Mouse (Mus musculus) liver, adult 2 months (tissue): ENCODE measurements around the gene Klhdc4. TPM values are rescaled to one million over a fixed set of nuclear protein-coding genes. Genes with fewer than 3 reads are reported as not detected.

ENCODE experiments used
- DNase-seq: peaks from one replicate; pipeline ENCODE4 v3.0.0-alpha.2; 2011; ENCODE audit warnings: low read depth, low spot score; ENCODE audit errors: extremely low read depth
- H3K27ac ChIP-seq: fragments of 200-500 bp; replicated peaks from 2 replicates; pipeline ENCODE4 v1.5.1; 2012; ENCODE audit warnings: low read depth, mild to moderate bottlenecking, control low read depth, inconsistent platforms, low read length; ENCODE audit not compliant: insufficient read depth
- H3K27me3 ChIP-seq: fragments of 200-500 bp; 2 replicates; pipeline ENCODE4 v1.6.1; 2012; ENCODE audit warnings: mild to moderate bottlenecking, moderate library complexity, low read length, inconsistent platforms; ENCODE audit not compliant: control insufficient read depth, insufficient read depth
- H3K36me3 ChIP-seq: fragments of 200-500 bp; 2 replicates; pipeline ENCODE4 v1.6.1; 2012; ENCODE audit warnings: low read length, inconsistent platforms; ENCODE audit not compliant: control insufficient read depth, insufficient read depth
- H3K4me1 ChIP-seq: fragments of 200-500 bp; 2 replicates; pipeline ENCODE4 v1.6.1; 2011; ENCODE audit warnings: low read length; ENCODE audit not compliant: control insufficient read depth, insufficient read depth
- H3K4me3 ChIP-seq: fragments of 200-500 bp; 2 replicates; pipeline ENCODE4 v1.5.1; 2011; ENCODE audit warnings: low read depth, mild to moderate bottlenecking, control low read depth, low read length, moderate library complexity; ENCODE audit not compliant: insufficient read depth
- H3K79me2 ChIP-seq: fragments of 200-500 bp; 2 replicates; pipeline ENCODE4 v1.6.1; 2012; ENCODE audit warnings: inconsistent platforms, mild to moderate bottlenecking, low read length, moderate library complexity; ENCODE audit not compliant: control insufficient read depth, insufficient read depth
- H3K9ac ChIP-seq: fragments of 200-500 bp; 2 replicates; pipeline ENCODE4 v1.6.1; 2012; ENCODE audit warnings: low read depth, mild to moderate bottlenecking, control low read depth, inconsistent platforms, low read length
- CTCF ChIP-seq: fragments of 200-500 bp; IDR thresholded peaks from 2 replicates; pipeline ENCODE4 v1.5.1; 2011; ENCODE audit warnings: low read depth, low read length, control low read depth
- POLR2A ChIP-seq: fragments of 200-500 bp; IDR thresholded peaks from 2 replicates; pipeline ENCODE4 v1.6.1; 2011; ENCODE audit warnings: low read length, control low read depth; ENCODE audit not compliant: insufficient read depth; ENCODE audit errors: extremely low read depth
- WGBS: fragments of 180-500 bp; shearing (Covaris S2); methylation state at CpG from one replicate; pipeline ENCODE4 v1.1.7; 2018; 5-methylcytosine and 5-hydroxymethylcytosine counted together
- polyA plus RNA-seq: library from polyadenylated mRNA; depleted of rRNA; stranded (reverse); fragments of >200 nt; gene quantifications from 2 replicates; pipeline ENCODE4 v1.2.3, GENCODE M21; 2012
- total RNA-seq: library from RNA; depleted of rRNA; stranded (reverse); fragments of >200 nt; gene quantifications from 2 replicates; pipeline ENCODE4 v1.2.3, GENCODE M21; 2014

Gene Klhdc4
- total and polyA plus RNA-seq, 2 experiments, result 11.9 to 14.8 TPM

GRCm38 (mm10) chr8:121769095-121769494 is 60.3 kb downstream of the Klhdc4 start:
- TF ChIP-seq CTCF, result no peak
- no peak for TF ChIP-seq POLR2A
- H3K27ac ChIP-seq, result no peak overlapping the region
- H3K79me2 ChIP-seq, result no peaks in the 10 kb centered on the region
- 59% methylated on average over 3 of the region's 3 CpGs for WGBS
- H3K4me1 ChIP-seq, result no peaks in the 10 kb centered on the region
- H3K27me3 ChIP-seq, result peaks cover 3% of the 10 kb centered on the region; the same call in 1 of the 2 replicates
- no peak for DNase-seq
- H3K4me3 ChIP-seq, result no peak overlapping the region
- H3K36me3 ChIP-seq, result no peaks in the 10 kb centered on the region
- H3K9ac ChIP-seq, result no peak overlapping the region

- Histone ChIP-seq H3K79me2 (no peaks in the 10 kb centered on the region), H3K36me3 (no peaks in the 10 kb centered on the region), H3K4me1 (no peaks in the 10 kb centered on the region), H3K4me3 (no peak overlapping the region), H3K27me3 (peaks cover 6% of the 10 kb centered on the region; the same call in 1 of the 2 replicates), H3K9ac (no peak overlapping the region), H3K27ac (no peak overlapping the region)
- TF ChIP-seq POLR2A (no peak), CTCF (no peak)
- WGBS, result 72% methylated on average over 7 of the region's 7 CpGs
- no peak for DNase-seq
These were observed 63.7 kb downstream of the Klhdc4 start for GRCm38 (mm10) chr8:121765594-121766138.

GRCm38 (mm10) chr8:121763700-121764013 is 65.7 kb downstream of the Klhdc4 start:
- 77% methylated on average over 9 of the region's 9 CpGs for whole genome bisulfite sequencing
- H3K27me3 ChIP-seq, result peaks cover 6% of the 10 kb centered on the region; the same call in 1 of the 2 replicates
- no peak for DNase-seq
- H3K27ac ChIP-seq, result no peak overlapping the region
- no peak overlapping the region for H3K9ac ChIP-seq
- TF ChIP-seq POLR2A, result no peak
- TF ChIP-seq CTCF, result no peak
- H3K4me3 ChIP-seq, result no peak overlapping the region
- no peaks in the 10 kb centered on the region for H3K79me2 ChIP-seq
- no peaks in the 10 kb centered on the region for H3K4me1 ChIP-seq
- H3K36me3 ChIP-seq, result no peaks in the 10 kb centered on the region

- no peak for DNase-seq
- no peak overlapping the region for H3K9ac ChIP-seq
- no peaks in the 10 kb centered on the region for H3K4me1 ChIP-seq
- H3K27ac ChIP-seq, result no peak overlapping the region
- H3K79me2 ChIP-seq, result no peaks in the 10 kb centered on the region
- H3K27me3 ChIP-seq, result peaks cover 6% of the 10 kb centered on the region; the same call in 1 of the 2 replicates
- whole genome bisulfite sequencing, result 71% methylated on average over 7 of the region's 7 CpGs
- no peak overlapping the region for H3K4me3 ChIP-seq
- no peaks in the 10 kb centered on the region for H3K36me3 ChIP-seq
- no peak for TF ChIP-seq CTCF
- no peak for TF ChIP-seq POLR2A
These were observed 66.2 kb downstream of the Klhdc4 start for GRCm38 (mm10) chr8:121762999-121763699.

GRCm38 (mm10) chr8:121761480-121761879 is 67.9 kb downstream of the Klhdc4 start:
- Histone ChIP-seq H3K27me3 (0 out of 2 replicates have a peak, but pooled peaks cover 2% of the 10 kb centered on the region), H3K27ac (no peak overlapping the region), H3K79me2 (no peaks in the 10 kb centered on the region), H3K36me3 (no peaks in the 10 kb centered on the region), H3K9ac (no peak overlapping the region), H3K4me1 (no peaks in the 10 kb centered on the region), H3K4me3 (no peak overlapping the region)
- 29% methylated on average over 10 of the region's 10 CpGs for WGBS
- no peak for TF ChIP-seq CTCF
- TF ChIP-seq POLR2A, result no peak
- DNase-seq, result no peak

GRCm38 (mm10) chr8:121760484-121760883 is 68.9 kb downstream of the Klhdc4 start:
- no peak overlapping the region for H3K4me3 ChIP-seq
- H3K36me3 ChIP-seq, result no peaks in the 10 kb centered on the region
- H3K4me1 ChIP-seq, result no peaks in the 10 kb centered on the region
- 74% methylated on average over 7 of the region's 7 CpGs for WGBS
- no peak overlapping the region for H3K9ac ChIP-seq
- no peak for DNase-seq
- TF ChIP-seq POLR2A, result no peak
- TF ChIP-seq CTCF, result no peak
- no peak overlapping the region for H3K27ac ChIP-seq
- H3K79me2 ChIP-seq, result no peaks in the 10 kb centered on the region
- H3K27me3 ChIP-seq, result 0 out of 2 replicates have a peak, but pooled peaks cover 2% of the 10 kb centered on the region
